Mouse (Mus musculus): ENCODE data around the gene Med12. TPM values are rescaled to one million over a fixed set of nuclear protein-coding genes. Genes with fewer than 3 reads are reported as not detected.

The Med12 gene
- total and polyA plus RNA-seq, 3 experiments = 20.2 to 76.3 (median 21.2) TPM

DNA sequence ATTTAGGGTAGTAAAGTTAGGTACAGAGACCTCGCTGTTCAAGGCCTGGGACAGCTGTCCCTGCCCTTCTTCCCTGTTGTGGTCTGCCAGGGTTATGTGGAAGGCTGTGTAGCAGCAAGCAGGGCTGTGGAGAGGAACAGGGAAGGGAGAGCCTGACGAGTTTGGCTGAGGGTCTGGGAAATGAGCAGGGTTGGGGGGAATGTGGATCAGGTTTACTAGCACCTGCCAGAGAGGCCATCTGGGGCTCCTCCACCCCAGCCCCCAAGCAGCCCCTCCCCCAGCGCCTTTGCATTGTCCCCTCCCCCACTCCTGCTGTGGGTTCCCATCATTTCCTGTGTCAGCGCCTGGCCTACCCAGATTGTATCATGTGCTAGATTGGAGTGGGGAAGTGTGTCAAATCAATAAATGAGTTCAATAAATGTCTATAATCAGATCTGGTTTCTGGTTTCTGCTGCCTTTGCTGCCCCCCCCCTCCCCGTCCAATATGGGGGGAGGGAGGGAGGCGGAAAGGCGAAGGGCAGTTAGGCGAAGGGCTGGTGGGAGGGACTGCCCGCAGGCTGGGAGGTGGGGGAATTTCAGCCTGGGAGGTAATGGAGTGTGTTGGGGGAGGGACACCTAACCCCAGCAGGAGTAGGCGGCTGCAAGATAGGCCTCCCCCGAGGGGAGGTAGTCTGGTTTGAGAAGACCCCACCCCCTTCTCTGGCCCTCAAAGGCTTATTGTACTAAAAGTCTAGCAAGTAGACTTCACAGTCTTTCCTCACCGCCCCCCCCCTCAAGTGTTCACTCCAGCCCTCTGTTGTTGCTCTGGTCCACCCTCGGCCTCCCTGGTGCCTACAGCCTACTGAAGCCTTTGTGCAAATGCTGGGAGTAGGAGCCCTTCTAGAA is 13.1 kb upstream of the Med12 start:
- Histone ChIP-seq H3K27ac (no peak overlapping the region), H3K4me3 (no peak overlapping the region), H3K36me3 (ENCODE audit: control insufficient read depth, insufficient read depth, low read length) (no peaks in the 10 kb centered on the region), H3K27me3 (ENCODE audit: control insufficient read depth, insufficient read depth, low read length) (no peaks in the 10 kb centered on the region), H3K79me2 (replicated peaks; ENCODE audit: control insufficient read depth, insufficient read depth, low read length) (no peaks in the 10 kb centered on the region), H3K4me1 (ENCODE audit: control insufficient read depth, insufficient read depth, low read length) (no peaks in the 10 kb centered on the region), H3K9ac (ENCODE audit: low read depth, low read length) (no peak overlapping the region)
- DNase-seq = no peak
- intact Hi-C loops (cut with DNase I) = no loop called here
- WGBS = 45% methylated on average over 12 of the region's 13 CpGs
- TF ChIP-seq POLR2A (IDR thresholded peaks at IDR 0.05; ENCODE audit: insufficient read depth, low read depth, low read length) = no peak
- TF ChIP-seq EP300 (IDR thresholded peaks at IDR 0.05; ENCODE audit: insufficient read depth, low read depth, low read length) = no peak
- no peak for TF ChIP-seq CTCF (IDR thresholded peaks at IDR 0.05)

GRCm38 (mm10) chrX:101263892-101264291 is 9.9 kb upstream of the Med12 start, which contains the start of gene Gm614:
TSS of gene Gm614 (minus strand) at chrX:101263992.
- no peak within 1 kb of the TSS for H3K9ac ChIP-seq (ENCODE audit: low read depth, low read length)
- H3K27ac ChIP-seq = no peak within 1 kb of the TSS
- H3K27me3 ChIP-seq (ENCODE audit: control insufficient read depth, insufficient read depth, low read length) = no peaks in the 10 kb centered on the region
- H3K79me2 ChIP-seq (replicated peaks; ENCODE audit: control insufficient read depth, insufficient read depth, low read length) = no peaks in the 10 kb centered on the region
- no peak for TF ChIP-seq POLR2A (IDR thresholded peaks at IDR 0.05; ENCODE audit: insufficient read depth, low read depth, low read length)
- no peak for TF ChIP-seq CTCF (IDR thresholded peaks at IDR 0.05)
- no peak for TF ChIP-seq EP300 (IDR thresholded peaks at IDR 0.05; ENCODE audit: insufficient read depth, low read depth, low read length)
- no peaks in the 10 kb centered on the region for H3K4me1 ChIP-seq (ENCODE audit: control insufficient read depth, insufficient read depth, low read length)
- no peak for DNase-seq
- WGBS = 64% methylated on average over 1 of the region's 1 CpGs
- no peak within 1 kb of the TSS for H3K4me3 ChIP-seq
- intact Hi-C loops (cut with DNase I) = no loop called here
- no peaks in the 10 kb centered on the region for H3K36me3 ChIP-seq (ENCODE audit: control insufficient read depth, insufficient read depth, low read length)

- intact Hi-C loops (cut with DNase I) = no loop called here
- TF ChIP-seq CTCF (IDR thresholded peaks at IDR 0.05) (no peak), EP300 (IDR thresholded peaks at IDR 0.05; ENCODE audit: insufficient read depth, low read depth, low read length) (no peak), POLR2A (IDR thresholded peaks at IDR 0.05; ENCODE audit: insufficient read depth, low read depth, low read length) (no peak)
- no peaks in the 10 kb centered on the region for H3K79me2 ChIP-seq (replicated peaks; ENCODE audit: control insufficient read depth, insufficient read depth, low read length)
- H3K27me3 ChIP-seq (ENCODE audit: control insufficient read depth, insufficient read depth, low read length) = no peaks in the 10 kb centered on the region
- DNase-seq = no peak
- no peaks in the 10 kb centered on the region for H3K36me3 ChIP-seq (ENCODE audit: control insufficient read depth, insufficient read depth, low read length)
- no peak overlapping the region for H3K9ac ChIP-seq (ENCODE audit: low read depth, low read length)
- H3K4me1 ChIP-seq (ENCODE audit: control insufficient read depth, insufficient read depth, low read length) = no peaks in the 10 kb centered on the region
- no peak overlapping the region for H3K27ac ChIP-seq
- no peak overlapping the region for H3K4me3 ChIP-seq
- 82% methylated on average over 6 of the region's 6 CpGs for WGBS
Observed at GRCm38 (mm10) chrX:101266631-101267030, 7.2 kb upstream of the Med12 start.

GRCm38 (mm10) chrX:101268025-101268754 is 5.6 kb upstream of the Med12 start, which contains the start of gene Il2rg:
TSS of gene Il2rg (minus strand) at chrX:101268255.
- Histone ChIP-seq H3K4me1 (ENCODE audit: control insufficient read depth, insufficient read depth, low read length) (no peaks in the 10 kb centered on the region), H3K4me3 (peak within 1 kb of the TSS; percentile 0; the same call in 1 of the 2 replicates), H3K36me3 (ENCODE audit: control insufficient read depth, insufficient read depth, low read length) (no peaks in the 10 kb centered on the region), H3K9ac (ENCODE audit: low read depth, low read length) (peak within 1 kb of the TSS; percentile 60), H3K27ac (peak within 1 kb of the TSS; percentile 66), H3K27me3 (ENCODE audit: control insufficient read depth, insufficient read depth, low read length) (no peaks in the 10 kb centered on the region), H3K79me2 (replicated peaks; ENCODE audit: control insufficient read depth, insufficient read depth, low read length) (no peaks in the 10 kb centered on the region)
- 42% methylated on average over 5 of the region's 5 CpGs for WGBS
- DNase-seq = peak in 1 of 2 experiments; percentile 23
- no peak for TF ChIP-seq CTCF (IDR thresholded peaks at IDR 0.05)
- TF ChIP-seq POLR2A (IDR thresholded peaks at IDR 0.05; ENCODE audit: insufficient read depth, low read depth, low read length) = peak; percentile 39; the same call in 1 of the 2 replicates
- intact Hi-C loops (cut with DNase I) = no loop called here

DNA sequence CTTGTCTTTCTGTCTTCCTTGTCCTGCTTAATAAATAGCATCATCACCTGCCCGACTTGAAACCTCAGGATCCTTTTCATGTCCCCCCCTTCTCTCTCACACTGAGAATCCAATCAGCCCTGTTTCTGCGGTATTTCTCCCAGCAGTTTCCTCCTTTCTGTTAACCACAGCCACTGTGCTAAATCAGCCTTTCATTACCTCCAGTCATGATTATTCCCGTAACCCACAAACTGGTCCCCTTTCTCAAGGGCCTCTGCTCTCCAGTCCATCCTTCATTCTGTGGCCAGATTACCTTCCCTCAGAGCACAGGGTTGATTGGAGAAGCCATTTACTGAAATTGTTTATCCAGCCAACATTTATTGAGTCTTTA is 5.1 kb upstream of the Med12 start, which contains the start of gene Gm20489:
Gene Gm20489 (minus strand): TSS at position 269 of the 370 bp plus-strand sequence.
- Histone ChIP-seq H3K79me2 (replicated peaks; ENCODE audit: control insufficient read depth, insufficient read depth, low read length) (no peaks in the 10 kb centered on the region), H3K4me1 (ENCODE audit: control insufficient read depth, insufficient read depth, low read length) (no peaks in the 10 kb centered on the region), H3K27ac (peak within 1 kb of the TSS; percentile 66), H3K27me3 (ENCODE audit: control insufficient read depth, insufficient read depth, low read length) (no peaks in the 10 kb centered on the region), H3K4me3 (peak within 1 kb of the TSS; percentile 0; the same call in 1 of the 2 replicates), H3K9ac (ENCODE audit: low read depth, low read length) (peak within 1 kb of the TSS; percentile 60), H3K36me3 (ENCODE audit: control insufficient read depth, insufficient read depth, low read length) (no peaks in the 10 kb centered on the region)
- no peak for DNase-seq
- TF ChIP-seq CTCF (IDR thresholded peaks at IDR 0.05) = no peak
- intact Hi-C loops (cut with DNase I) = no loop called here
- 58% methylated on average over 3 of the region's 3 CpGs for WGBS

All from heart, adult 2 months (tissue).